23 mouse cellular contexts compared by ENCODE assay signal in genomic region chr17:79746954-79747353, GRCm38 (mm10). TPM values are rescaled to one million over a fixed set of nuclear protein-coding genes. Genes with fewer than 3 reads are reported as not detected.
DNase-seq lines count a peak whose midpoint lies in the region; ATAC-seq and TF ChIP-seq lines count a peak whose summit lies in the region.
"Had no signal": no experiment of that assay in that cellular context is flagged by ENCODE, and none has a peak within 500 bp of the region (broad histone marks: within the 10 kb centered on the region; RNA-seq: fewer than 3 reads in every experiment).

No protein-coding gene starts in this region.

- H3K9me3 ChIP-seq in kidney, postnatal 0 days (replicated peaks; ENCODE audit: low read length): no peaks in the 10 kb centered on the region
- H3K9me3 ChIP-seq: heart, embryonic 15.5 days had no signal

- no peak for TF ChIP-seq CTCF in kidney, postnatal 0 days (IDR thresholded peaks at IDR 0.05; ENCODE audit: low read depth)

- ATAC-seq in kidney, postnatal 0 days (replicated peaks; ENCODE audit: low FRiP score, low read depth): no peak
- ATAC-seq: forebrain, embryonic 14.5 days; inflammation-experienced regulatory T-cells, adult 6 months; intestine, embryonic 16.5 days had no signal

- H3K4me2 ChIP-seq in kidney, postnatal 0 days (ENCODE audit: low read length): no peak overlapping the region
- H3K4me2 ChIP-seq: heart, embryonic 12.5 days; heart, embryonic 15.5 days; hindbrain, embryonic 14.5 days had no signal

- intact Hi-C loops in gastrocnemius, postnatal 14 days (cut with DNase I; ENCODE audit: low total_unique reads): no loop called here

- no peaks in the 10 kb centered on the region for H3K36me3 ChIP-seq in kidney, postnatal 0 days (ENCODE audit: insufficient read depth, low read length)
- H3K36me3 ChIP-seq: heart, embryonic 12.5 days; heart, embryonic 15.5 days had no signal

- H3K4me3 ChIP-seq in kidney, postnatal 0 days (replicated peaks; ENCODE audit: low read depth, low read length): no peak overlapping the region
- H3K4me3 ChIP-seq: heart, embryonic 12.5 days; heart, embryonic 15.5 days had no signal

- 80% methylated on average over 11 of the region's 11 CpGs for WGBS in kidney, postnatal 0 days

- no peaks in the 10 kb centered on the region for H3K27me3 ChIP-seq in kidney, postnatal 0 days (ENCODE audit: insufficient read depth, low read length)
- H3K27me3 ChIP-seq: heart, embryonic 12.5 days; heart, embryonic 15.5 days had no signal

- H3K27ac ChIP-seq in kidney, postnatal 0 days: 0 out of 2 replicates have a peak overlapping the region, but pooled peaks have one; percentile 54
- H3K27ac ChIP-seq: heart, embryonic 15.5 days; hindbrain, embryonic 14.5 days; hindbrain, postnatal 0 days had no signal

- H3K9ac ChIP-seq in kidney, postnatal 0 days (ENCODE audit: low read depth, low read length): no peak overlapping the region
- H3K9ac ChIP-seq: heart, embryonic 12.5 days; heart, embryonic 15.5 days; hindbrain, embryonic 14.5 days had no signal

- peaks cover 12% of the 10 kb centered on the region for H3K4me1 ChIP-seq in kidney, postnatal 0 days (replicated peaks; ENCODE audit: insufficient read depth, low read length)
- H3K4me1 ChIP-seq: heart, embryonic 15.5 days had no signal

- peak; percentile 84 for DNase-seq in heart, adult 11 months
- DNase-seq in heart, postnatal 4 days: no peak
- no peak for DNase-seq in kidney, postnatal 0 days (ENCODE audit: low spot score)
- DNase-seq in kidney, adult 8-10 months: no peak
- DNase-seq in 3T3-L1 (ENCODE audit: low read depth, low spot score) (peak; percentile 31), ZHBTc4 (ENCODE audit: low read depth, low spot score) (peak; percentile 3)
- DNase-seq in gastrocnemius, postnatal 14 days: no peak
- DNase-seq in cerebellum, postnatal 14 days: no peak
- DNase-seq: adrenal gland, adult 2 months; adrenal gland, postnatal 14 days; cerebellum, adult 11-12 months; cerebellum, adult 8-10 months; gastrocnemius, postnatal 10 days; heart, adult 18-20 months; heart, postnatal 10 days; heart, postnatal 36 days had no signal

RNA-seq across cellular contexts. Expression of gene Cyp1b1, which starts 32.1 kb away (rescaled TPM):
- total RNA-seq in heart, postnatal 4 days (2021): 1 to 10 TPM; 4.4 to 4.7 TPM
- 12.3 and 13.8 TPM in 2 replicates for polyA plus RNA-seq in kidney, postnatal 0 days (2015; fragmentation: Nextera tagmentation; extraction: Ambion mirVana)
- under 1 TPM; 0.35 to 0.40 TPM for total RNA-seq in gastrocnemius, postnatal 14 days (2021)
- polyA plus RNA-seq: inflammation-experienced regulatory T-cells, adult 6 months had no signal

Comparison
In these comparisons a context has a peak if more than half of its experiments do, and no peak if none do; other contexts are left out.
1. DNase-seq: peak in heart, adult 11 months (single experiment), 3T3-L1 (single experiment) and ZHBTc4 (single experiment); none in heart, postnatal 4 days (single experiment), kidney, postnatal 0 days (single experiment), kidney, adult 8-10 months (0 of 2), gastrocnemius, postnatal 14 days (single experiment) and cerebellum, postnatal 14 days (0 of 2).